Mouse (Mus musculus) olfactory bulb, adult 2 months (tissue): ENCODE data around the gene Arih2. TPM values are rescaled to one million over a fixed set of nuclear protein-coding genes. Genes with fewer than 3 reads are reported as not detected.

Experiments
- H3K27ac ChIP-seq: fragments of 200-500 bp; 2 replicates; pipeline ENCODE4 v1.5.1; 2012; ENCODE audit warnings: low read depth, low read length; ENCODE audit not compliant: insufficient read depth
- H3K4me1 ChIP-seq: fragments of 200-500 bp; 2 replicates; pipeline ENCODE4 v1.6.1; 2012; ENCODE audit warnings: low read length; ENCODE audit not compliant: control insufficient read depth, insufficient read depth
- H3K4me3 ChIP-seq: fragments of 200-500 bp; 2 replicates; pipeline ENCODE4 v1.5.1; 2012; ENCODE audit warnings: mild to moderate bottlenecking, low read depth, low read length, moderate library complexity; ENCODE audit not compliant: insufficient read depth
- CTCF ChIP-seq: fragments of 200-500 bp; IDR thresholded peaks from 2 replicates; pipeline ENCODE4 v1.5.1; 2012; ENCODE audit warnings: low read depth, mild to moderate bottlenecking, low read length, moderate library complexity; ENCODE audit not compliant: insufficient read depth
- POLR2A ChIP-seq: fragments of 200-500 bp; IDR thresholded peaks from 2 replicates; pipeline ENCODE4 v1.6.1; 2012; ENCODE audit warnings: mild to moderate bottlenecking, low read depth, low read length, moderate library complexity; ENCODE audit not compliant: insufficient read depth
- WGBS: fragments of 180-500 bp; shearing (Covaris S2); methylation state at CpG from one replicate; pipeline ENCODE4 v1.1.7; 2018; 5-methylcytosine and 5-hydroxymethylcytosine counted together
- polyA plus RNA-seq: library from polyadenylated mRNA; stranded (reverse); fragments of >200 nt; gene quantifications from 2 replicates; pipeline ENCODE4 v1.2.4, GENCODE M21; 2012; ENCODE audit warnings: low replicate concordance; ENCODE audit not compliant: missing spikeins, insufficient read depth, insufficient read length

The Arih2 gene
- polyA plus RNA-seq, 1 experiment, result not detected

GRCm38 (mm10) chr9:108596998-108597764, 52.0 kb downstream of the Arih2 start, which contains the start of gene P4htm:
Gene P4htm, minus strand, starts transcription at chr9:108597667.
- under 1% methylated on average over 69 of the region's 69 CpGs for WGBS
- H3K4me3 ChIP-seq, result peak within 1 kb of the TSS; percentile 65
- peak within 1 kb of the TSS; percentile 76 for H3K27ac ChIP-seq
- TF ChIP-seq POLR2A (peak; percentile 78), CTCF (no peak)
- H3K4me1 ChIP-seq, result 0 out of 2 replicates have a peak, but pooled peaks cover 2% of the 10 kb centered on the region

GRCm38 (mm10) chr9:108594354-108594753, 54.8 kb downstream of the Arih2 start:
- H3K27ac ChIP-seq, result no peak overlapping the region
- peaks cover 12% of the 10 kb centered on the region for H3K4me1 ChIP-seq
- WGBS, result 83% methylated on average over 3 of the region's 3 CpGs
- H3K4me3 ChIP-seq, result no peak overlapping the region
- TF ChIP-seq CTCF, result no peak
- TF ChIP-seq POLR2A, result no peak

GRCm38 (mm10) chr9:108591462-108591861, 57.7 kb downstream of the Arih2 start:
- H3K4me3 ChIP-seq, result no peak overlapping the region
- H3K4me1 ChIP-seq, result peaks cover 38% of the 10 kb centered on the region
- no peak for TF ChIP-seq CTCF
- no peak for TF ChIP-seq POLR2A
- no peak overlapping the region for H3K27ac ChIP-seq
- WGBS, result 68% methylated on average over 4 of the region's 4 CpGs

- no peak overlapping the region for H3K4me3 ChIP-seq
- 53% methylated on average over 5 of the region's 5 CpGs for WGBS
- H3K4me1 ChIP-seq, result peaks cover 37% of the 10 kb centered on the region
- peak overlapping the region; percentile 94 for H3K27ac ChIP-seq
- TF ChIP-seq CTCF (no peak), POLR2A (no peak)
These were observed 60.0 kb downstream of the Arih2 start for GRCm38 (mm10) chr9:108589229-108589628.

- WGBS, result 5% methylated on average over 14 of the region's 14 CpGs
- Histone ChIP-seq H3K4me1 (peaks cover 37% of the 10 kb centered on the region), H3K4me3 (peak overlapping the region; percentile 26; the same call in 1 of the 2 replicates), H3K27ac (peak overlapping the region; percentile 94)
- TF ChIP-seq CTCF (peak; percentile 13; the same call in 1 of the 2 replicates), POLR2A (no peak)
These were observed 61.5 kb downstream of the Arih2 start for GRCm38 (mm10) chr9:108587571-108588180.

GRCm38 (mm10) chr9:108579344-108579690, 69.9 kb downstream of the Arih2 start:
- Histone ChIP-seq H3K4me1 (peaks cover 46% of the 10 kb centered on the region), H3K27ac (peak overlapping the region; percentile 69), H3K4me3 (peak overlapping the region; percentile 90; the same call in 1 of the 2 replicates)
- TF ChIP-seq CTCF (no peak), POLR2A (no peak)
- WGBS, result 40% methylated on average over 5 of the region's 5 CpGs

- WGBS, result 4% methylated on average over 51 of the region's 51 CpGs
- Histone ChIP-seq H3K27ac (peak within 1 kb of the TSS; percentile 91), H3K4me3 (peak within 1 kb of the TSS; percentile 90), H3K4me1 (peaks cover 52% of the 10 kb centered on the region)
- TF ChIP-seq CTCF (no peak), POLR2A (peak; percentile 81)
These were observed 70.4 kb downstream of the Arih2 start, which contains the start of gene Wdr6 for GRCm38 (mm10) chr9:108578545-108579343. Gene Wdr6, minus strand, starts transcription at chr9:108578739.

- H3K4me1 ChIP-seq, result peaks cover 59% of the 10 kb centered on the region
- H3K27ac ChIP-seq, result peak overlapping the region; percentile 91
- under 1% methylated on average over 24 of the region's 24 CpGs for WGBS
- TF ChIP-seq POLR2A (no peak), CTCF (no peak)
- H3K4me3 ChIP-seq, result peak overlapping the region; percentile 90
These were observed 71.1 kb downstream of the Arih2 start for GRCm38 (mm10) chr9:108577934-108578544.
